12 mouse cellular contexts compared by ENCODE assay signal in genomic region chr5:31599161-31599560, GRCm38 (mm10). TPM values are rescaled to one million over a fixed set of nuclear protein-coding genes. Genes with fewer than 3 reads are reported as not detected.
A peak's percentile ranks its signal among the peaks of the same experiment; 100 is the strongest.
DNase-seq lines count a peak whose midpoint lies in the region; ATAC-seq and TF ChIP-seq lines count a peak whose summit lies in the region.
"Had no signal": no experiment of that assay in that cellular context is flagged by ENCODE, and none has a peak within 500 bp of the region (broad histone marks: within the 10 kb centered on the region; RNA-seq: fewer than 3 reads in every experiment).

No protein-coding gene starts in this region.

- H3K4me1 ChIP-seq in forebrain, postnatal 0 days (ENCODE audit: insufficient read depth) = peaks cover 8% of the 10 kb centered on the region; the same call in 1 of the 2 replicates
- peaks cover 12% of the 10 kb centered on the region for H3K4me1 ChIP-seq in forebrain, embryonic 15.5 days
- H3K4me1 ChIP-seq in lung, postnatal 0 days (ENCODE audit: insufficient read depth, low read depth, low read length) = peaks cover 3% of the 10 kb centered on the region; the same call in 1 of the 2 replicates

- no peak overlapping the region for H3K4me3 ChIP-seq in forebrain, postnatal 0 days (ENCODE audit: low read depth, low read length)
- H3K4me3 ChIP-seq in forebrain, embryonic 15.5 days = no peak overlapping the region
- H3K4me3 ChIP-seq in lung, postnatal 0 days (ENCODE audit: low read depth, low read length) = no peak overlapping the region
- H3K4me3 ChIP-seq: forebrain, embryonic 10.5 days; limb, embryonic 10.5 days; midbrain, embryonic 10.5 days; neural tube, embryonic 13.5 days had no signal

- WGBS in forebrain, postnatal 0 days = 78% methylated on average over 2 of the region's 2 CpGs
- 87% methylated on average over 2 of the region's 2 CpGs for WGBS in forebrain, embryonic 15.5 days
- 87% methylated on average over 2 of the region's 2 CpGs for WGBS in lung, postnatal 0 days

- H3K27me3 ChIP-seq in forebrain, postnatal 0 days (ENCODE audit: insufficient read depth, low read length) = no peaks in the 10 kb centered on the region
- no peaks in the 10 kb centered on the region for H3K27me3 ChIP-seq in forebrain, embryonic 15.5 days
- H3K27me3 ChIP-seq in lung, postnatal 0 days (replicated peaks; ENCODE audit: insufficient read depth, low read length) = no peaks in the 10 kb centered on the region

- H3K9ac ChIP-seq in forebrain, postnatal 0 days = no peak overlapping the region
- H3K9ac ChIP-seq in forebrain, embryonic 15.5 days (replicated peaks) = no peak overlapping the region
- H3K9ac ChIP-seq in lung, postnatal 0 days (replicated peaks; ENCODE audit: low read depth) = no peak overlapping the region
- H3K9ac ChIP-seq: neural tube, embryonic 13.5 days had no signal

- peak; percentile 44; the same call in 1 of the 2 replicates for TF ChIP-seq CTCF in forebrain, postnatal 0 days (IDR thresholded peaks at IDR 0.05; ENCODE audit: low read depth)
- TF ChIP-seq CTCF in lung, postnatal 0 days (IDR thresholded peaks at IDR 0.05) = peak; percentile 62

- no peaks in the 10 kb centered on the region for H3K36me3 ChIP-seq in forebrain, postnatal 0 days (ENCODE audit: insufficient read depth)
- no peaks in the 10 kb centered on the region for H3K36me3 ChIP-seq in forebrain, embryonic 15.5 days
- no peaks in the 10 kb centered on the region for H3K36me3 ChIP-seq in lung, postnatal 0 days (ENCODE audit: insufficient read depth, low read length)
- H3K36me3 ChIP-seq: forebrain, embryonic 10.5 days; limb, embryonic 10.5 days; midbrain, embryonic 10.5 days; neural tube, embryonic 13.5 days had no signal

- DNase-seq in forebrain, postnatal 0 days = no peak
- peak; percentile 56 for DNase-seq in lung, postnatal 0 days (ENCODE audit: low spot score)
- no peak for DNase-seq in lung, postnatal 4 days
- peak; percentile 18 for DNase-seq in T-cell, adult 2 months (ENCODE audit: low spot score)
- DNase-seq in naive thymus-derived CD4-positive, alpha-beta T cell, adult 2 months (ENCODE audit: low read depth) = peak; percentile 50
- DNase-seq in urinary bladder, postnatal 14 days (ENCODE audit: low spot score) = no peak
- DNase-seq in cerebellum, adult 11-12 months = no peak

- TF ChIP-seq EP300 in lung, postnatal 0 days (IDR thresholded peaks at IDR 0.05) = no peak

- no peak overlapping the region for H3K4me2 ChIP-seq in forebrain, postnatal 0 days (ENCODE audit: low read depth)
- no peak overlapping the region for H3K4me2 ChIP-seq in forebrain, embryonic 15.5 days (replicated peaks)
- no peak overlapping the region for H3K4me2 ChIP-seq in lung, postnatal 0 days (replicated peaks; ENCODE audit: low read depth, low read length)
- H3K4me2 ChIP-seq: neural tube, embryonic 13.5 days had no signal

- H3K9me3 ChIP-seq in forebrain, postnatal 0 days (ENCODE audit: low read length) = no peaks in the 10 kb centered on the region
- H3K9me3 ChIP-seq in forebrain, embryonic 15.5 days = no peaks in the 10 kb centered on the region
- H3K9me3 ChIP-seq in lung, postnatal 0 days (ENCODE audit: low read length) = no peaks in the 10 kb centered on the region
- H3K9me3 ChIP-seq: forebrain, embryonic 10.5 days; limb, embryonic 10.5 days; midbrain, embryonic 10.5 days; neural tube, embryonic 13.5 days had no signal

- H3K27ac ChIP-seq in forebrain, postnatal 0 days (ENCODE audit: low read depth, low read length) = no peak overlapping the region
- H3K27ac ChIP-seq in forebrain, embryonic 15.5 days (replicated peaks) = no peak overlapping the region
- no peak overlapping the region for H3K27ac ChIP-seq in lung, postnatal 0 days (ENCODE audit: low read length)
- H3K27ac ChIP-seq: forebrain, embryonic 10.5 days; limb, embryonic 10.5 days; midbrain, embryonic 10.5 days; neural tube, embryonic 13.5 days had no signal

- ATAC-seq in forebrain, postnatal 0 days = no peak
- no peak for ATAC-seq in forebrain, embryonic 15.5 days (replicated peaks)
- ATAC-seq in lung, postnatal 0 days = no peak

RNA-seq across cellular contexts. Expression of gene Mrpl33, which starts 2.4 kb away (rescaled TPM):
- total RNA-seq in forebrain, postnatal 0 days (2014; rRNA removed) = 166 and 203 TPM in 2 replicates
- 295 and 354 TPM in 2 replicates for polyA plus RNA-seq in forebrain, postnatal 0 days (2015; fragmentation: Nextera tagmentation; extraction: Ambion mirVana)
- polyA plus RNA-seq in forebrain, embryonic 15.5 days (2015; fragmentation: Nextera tagmentation; extraction: Ambion mirVana) = 204 and 220 TPM in 2 replicates
- polyA plus RNA-seq in lung, postnatal 0 days (2015; fragmentation: Nextera tagmentation; extraction: Ambion mirVana) = 307 and 313 TPM in 2 replicates

Comparison
In these comparisons a context has a peak if more than half of its experiments do, and no peak if none do; other contexts are left out.
1. DNase-seq: peak in lung, postnatal 0 days (single experiment), T-cell, adult 2 months (single experiment) and naive thymus-derived CD4-positive, alpha-beta T cell, adult 2 months (single experiment); none in forebrain, postnatal 0 days (single experiment), lung, postnatal 4 days (0 of 2), urinary bladder, postnatal 14 days (single experiment) and cerebellum, adult 11-12 months (single experiment).